Mouse (Mus musculus): ENCODE results near the gene Plekha6.

Plekha6 gene

GRCm38 (mm10) chr1:133215753-133216152, 51.7 kb downstream of the Plekha6 start:
- DNase-seq: no peak

DNA sequence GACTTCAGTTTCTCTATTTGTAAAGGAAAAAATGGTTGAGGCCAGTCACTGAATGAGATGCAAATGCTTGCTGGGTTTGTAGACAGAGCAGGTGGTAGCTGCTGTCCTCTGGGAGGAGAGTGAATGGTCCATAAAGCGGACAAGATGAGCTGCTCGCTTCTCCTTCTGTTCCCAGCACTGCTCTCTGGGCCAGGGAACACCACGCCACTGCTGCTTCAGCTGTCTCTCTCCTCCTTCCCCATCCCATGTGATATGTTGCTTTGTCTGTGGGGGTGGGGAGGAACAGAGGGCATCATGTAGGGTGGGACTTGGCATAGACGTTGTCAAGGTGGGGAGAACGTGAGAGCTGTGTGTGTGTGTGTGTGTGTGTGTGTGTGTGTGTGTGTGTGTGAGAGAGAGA, 53.0 kb downstream of the Plekha6 start:
- peak; percentile 49 to 73 for DNase-seq

GRCm38 (mm10) chr1:133219106-133219505, 55.1 kb downstream of the Plekha6 start:
- no peak for DNase-seq

GRCm38 (mm10) chr1:133221459-133221858, 57.4 kb downstream of the Plekha6 start:
- DNase-seq: no peak

GRCm38 (mm10) chr1:133222445-133222995, 58.5 kb downstream of the Plekha6 start:
- DNase-seq: peak in 1 of 2 experiments; percentile 51

DNA sequence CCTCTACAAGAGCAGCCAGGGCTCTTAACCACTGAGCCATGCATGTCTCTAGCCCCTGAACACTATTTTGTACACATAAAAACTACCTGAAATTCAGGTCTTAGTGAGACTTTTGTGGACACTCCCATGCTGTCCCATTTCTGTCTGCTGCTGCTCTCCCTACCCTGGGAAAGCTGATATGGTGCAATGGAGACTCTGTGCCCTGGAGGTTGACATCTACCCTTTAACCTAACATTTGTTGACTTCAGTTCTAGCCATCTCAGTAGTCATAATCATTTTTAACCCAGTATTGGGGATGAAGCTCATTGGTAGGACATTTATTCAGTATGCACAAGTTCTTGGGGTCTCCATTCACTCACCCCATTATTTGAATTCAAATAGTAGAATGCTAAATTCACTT, 60.7 kb downstream of the Plekha6 start:
- no peak for DNase-seq

DNA sequence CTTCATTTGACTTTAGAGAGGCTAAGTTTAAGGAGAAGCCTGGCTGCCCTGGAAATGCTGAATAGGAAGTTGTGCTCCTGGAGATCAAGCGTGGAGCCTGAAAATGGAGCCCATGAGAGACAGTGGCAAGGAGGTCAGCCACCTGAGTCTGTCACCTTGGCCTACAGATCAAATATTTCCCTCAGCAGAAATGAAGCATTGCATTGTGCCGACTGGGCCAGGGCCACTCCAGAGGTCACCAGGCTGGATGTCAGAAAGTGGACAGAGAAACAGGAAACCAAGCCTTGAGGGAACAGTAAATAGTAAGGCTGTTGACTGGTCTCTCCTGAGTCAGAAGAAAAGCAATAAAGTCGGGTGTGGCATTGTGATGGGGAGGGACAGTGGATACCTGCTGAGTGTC, 61.1 kb downstream of the Plekha6 start:
- no peak for DNase-seq

DNA sequence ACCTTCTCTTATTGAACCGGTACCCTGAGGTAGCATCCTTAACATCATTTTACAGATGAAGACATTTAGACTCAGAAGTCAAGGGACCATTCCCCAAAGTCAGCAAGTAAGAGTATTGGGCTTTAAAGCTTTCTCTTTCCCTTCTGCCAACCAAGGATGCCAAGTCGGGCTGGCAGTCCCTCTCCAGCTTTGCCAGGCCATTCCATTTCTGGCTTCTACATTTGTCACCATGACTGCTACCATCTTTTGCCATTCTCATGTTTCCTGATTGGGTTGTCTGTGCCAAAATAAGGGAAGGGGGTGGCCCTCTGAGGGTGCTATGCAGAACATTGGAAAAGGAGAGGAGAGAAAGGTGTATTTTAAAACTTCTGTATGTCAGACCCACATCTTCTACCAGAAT, 61.6 kb downstream of the Plekha6 start:
- peak in 1 of 2 experiments; percentile 49 for DNase-seq

DNA sequence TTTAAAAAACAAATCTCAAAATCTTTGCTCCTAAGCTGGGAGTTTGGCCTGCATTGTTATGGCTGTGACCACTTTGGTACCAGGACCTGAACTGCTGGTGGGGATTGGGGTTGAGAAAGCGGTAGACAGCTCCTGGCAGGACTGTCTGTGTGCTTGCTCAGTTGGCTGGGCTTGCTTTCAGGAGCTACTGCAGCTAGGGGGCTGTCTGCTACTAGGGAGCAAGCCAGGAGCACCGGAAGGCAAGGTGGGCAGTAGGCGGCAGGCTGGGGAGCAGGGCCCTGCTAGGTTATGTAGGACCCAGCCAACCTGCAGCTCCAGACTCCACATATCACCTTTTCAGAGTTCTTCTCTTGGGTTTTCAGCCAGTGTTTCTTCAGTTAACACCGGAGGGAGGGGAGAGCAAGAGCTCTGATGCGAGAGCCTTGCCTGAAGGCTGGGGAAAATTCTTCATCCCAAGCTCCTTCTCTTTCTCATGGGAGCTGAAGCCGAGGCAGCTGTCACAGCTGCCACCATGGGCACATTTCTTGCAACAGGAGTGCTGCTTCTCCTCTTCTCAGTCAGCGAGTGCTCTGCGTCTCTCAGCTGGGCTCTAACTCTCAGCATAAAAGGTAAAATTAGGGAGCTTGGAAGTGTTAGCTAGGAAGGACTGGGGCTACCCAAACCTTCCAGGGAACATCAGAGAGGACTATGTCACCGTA, 62.1 kb downstream of the Plekha6 start:
- peak; percentile 49 to 59 for DNase-seq

GRCm38 (mm10) chr1:133226928-133227327, 62.9 kb downstream of the Plekha6 start:
- peak; percentile 70 to 78 for DNase-seq

DNA sequence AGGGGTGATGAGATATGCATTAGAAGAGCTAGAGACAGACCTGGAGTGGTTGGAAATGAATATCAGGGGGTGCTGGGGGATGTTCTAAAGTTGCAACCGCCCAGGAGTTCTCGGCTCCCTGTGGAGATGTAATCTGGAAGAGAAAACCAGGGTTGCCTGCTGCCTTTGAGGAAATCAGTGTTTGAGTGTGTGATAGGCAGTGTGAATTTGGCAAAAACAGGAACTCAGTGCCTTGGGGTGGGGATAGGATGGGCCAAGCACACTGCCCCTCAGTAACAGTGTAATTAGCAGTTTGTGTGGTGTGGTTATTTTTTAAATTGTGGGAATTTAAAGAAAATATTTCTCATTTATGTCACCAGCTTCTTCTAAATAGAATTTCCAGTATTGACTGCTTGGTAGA, 63.4 kb downstream of the Plekha6 start:
- DNase-seq: no peak

GRCm38 (mm10) chr1:133228809-133229487, 64.9 kb downstream of the Plekha6 start:
- no peak for DNase-seq

- no peak for DNase-seq
These were observed 67.6 kb downstream of the Plekha6 start for GRCm38 (mm10) chr1:133231523-133232193.

DNA sequence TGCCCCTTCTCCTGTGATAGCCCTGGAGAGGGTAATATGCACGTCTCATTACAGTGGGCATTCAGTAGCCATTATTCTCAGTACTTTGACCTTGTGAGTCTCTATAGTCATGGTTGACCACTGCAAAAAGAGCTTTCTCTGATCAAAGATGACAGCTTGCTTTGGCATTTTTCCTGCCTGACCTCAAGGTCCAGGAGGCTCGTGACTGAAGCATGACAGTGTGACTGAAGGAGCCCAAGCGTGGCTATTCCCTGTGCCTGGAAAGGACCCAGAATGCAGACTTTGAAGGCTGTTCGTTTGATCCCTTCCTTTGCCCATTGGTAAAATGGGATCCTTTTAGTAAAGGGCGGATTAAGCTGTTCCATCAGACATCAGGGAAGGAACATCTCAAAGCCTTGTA, 71.9 kb downstream of the Plekha6 start:
- DNase-seq: no peak

GRCm38 (mm10) chr1:133236693-133237440, 72.9 kb downstream of the Plekha6 start:
- DNase-seq: no peak

- no peak for DNase-seq
These were observed 73.7 kb downstream of the Plekha6 start for GRCm38 (mm10) chr1:133237670-133238069.

DNA sequence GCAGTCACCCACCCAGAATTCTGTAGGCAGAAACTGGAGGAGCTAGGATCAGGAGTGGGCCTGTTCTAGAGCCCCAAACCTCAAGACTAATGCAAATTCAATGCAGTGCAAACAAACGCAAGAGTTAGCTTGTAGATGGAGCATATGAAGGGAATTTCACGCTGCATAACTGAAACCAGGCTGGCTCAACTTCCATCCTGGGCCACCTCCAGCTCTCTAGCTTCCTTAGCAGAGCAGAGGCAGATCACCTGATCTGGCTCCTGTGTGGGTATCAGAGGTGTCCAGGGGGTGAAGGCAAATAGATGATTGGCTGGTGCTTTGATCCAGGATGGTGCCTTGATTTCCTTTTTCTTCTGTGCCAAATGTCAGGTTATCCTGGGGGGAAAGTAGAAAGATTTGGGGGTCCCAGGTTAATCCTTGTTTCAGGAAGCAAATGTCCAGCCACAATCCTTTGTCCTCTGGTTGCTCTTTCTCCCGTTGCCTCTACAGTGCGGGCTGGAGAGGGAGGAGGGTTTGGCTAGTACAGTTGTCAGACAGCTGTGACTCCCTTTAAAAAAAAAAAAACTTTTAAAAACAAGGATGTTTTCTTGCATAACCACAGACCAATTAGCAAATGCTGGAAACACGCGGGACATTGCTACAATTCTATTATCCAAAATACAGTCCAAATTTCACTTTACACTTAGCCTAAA, 75.3 kb downstream of the Plekha6 start:
- DNase-seq: no peak

- DNase-seq: no peak
These were observed 75.8 kb downstream of the Plekha6 start for GRCm38 (mm10) chr1:133239813-133240160.

GRCm38 (mm10) chr1:133240881-133241280, 76.9 kb downstream of the Plekha6 start:
- no peak for DNase-seq

DNA sequence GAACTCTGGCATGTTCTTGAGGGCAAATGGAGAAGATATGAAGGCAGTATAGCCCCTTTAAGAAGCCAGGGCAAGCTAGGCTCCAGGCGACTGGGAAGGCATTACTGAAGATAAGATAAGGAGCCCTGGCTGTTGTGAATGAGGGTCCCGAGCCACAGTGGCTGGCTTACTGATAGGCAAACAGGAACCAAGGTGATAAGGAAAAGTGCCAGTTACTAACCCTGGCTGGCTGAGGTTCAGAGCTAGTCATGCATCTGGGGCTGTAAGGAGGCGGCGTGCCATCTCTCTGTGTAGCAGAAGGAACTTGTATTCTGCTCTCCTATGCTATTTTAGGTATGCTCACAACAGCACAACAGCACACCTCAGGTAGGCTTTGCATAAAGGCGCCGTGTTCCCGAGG, 80.7 kb downstream of the Plekha6 start:
- no peak for DNase-seq

GRCm38 (mm10) chr1:133245690-133246619, 81.9 kb downstream of the Plekha6 start:
- peak; percentile 44 to 68 for DNase-seq

Measured in cerebellum, postnatal 14 days (tissue).